Mouse (Mus musculus) C2C12 (cell line): ENCODE measurements around the gene Srarp. TPM values are rescaled to one million over a fixed set of nuclear protein-coding genes. Genes with fewer than 3 reads are reported as not detected.

Experiments used
- H3K27me3 ChIP-seq: one replicate; pipeline ENCODE4 v1.6.1; 2011; ENCODE audit not compliant: control insufficient read depth, insufficient read depth, insufficient read length
- H3K36me3 ChIP-seq: one replicate; pipeline ENCODE4 v1.6.1; 2011; ENCODE audit not compliant: control insufficient read depth, insufficient read depth
- H3K4me3 ChIP-seq: one replicate; pipeline ENCODE4 v1.5.1; 2011; ENCODE audit warnings: mild to moderate bottlenecking, control low read depth; ENCODE audit not compliant: poor library complexity, insufficient read depth, severe bottlenecking
- H3K79me2 ChIP-seq: one replicate; pipeline ENCODE4 v1.6.1; 2011; ENCODE audit not compliant: control insufficient read depth, insufficient read depth
- H3K79me3 ChIP-seq: one replicate; pipeline ENCODE4 v1.6.1; 2011; ENCODE audit warnings: low read depth, control low read depth
- H3ac ChIP-seq: one replicate; pipeline ENCODE3; 2011; ENCODE audit warnings: low read depth; ENCODE audit not compliant: control insufficient read depth, insufficient read length
- CEBPB ChIP-seq: IDR thresholded peaks from one replicate; pipeline ENCODE4 v1.6.1; 2011; ENCODE audit warnings: low read depth, mild to moderate bottlenecking, control low read depth, moderate library complexity
- CTCF ChIP-seq: IDR thresholded peaks from one replicate; pipeline ENCODE4 v1.5.1; 2011; ENCODE audit not compliant: control insufficient read depth, insufficient read depth, insufficient read length
- FOSL1 ChIP-seq: IDR thresholded peaks from one replicate; pipeline ENCODE4 v1.8.0; 2011; ENCODE audit warnings: mild to moderate bottlenecking, low read length; ENCODE audit not compliant: poor library complexity, insufficient read depth, severe bottlenecking
- MAX ChIP-seq: IDR thresholded peaks from one replicate; pipeline ENCODE4 v1.6.1; 2011; ENCODE audit warnings: mild to moderate bottlenecking, control low read depth
- MYOD1 ChIP-seq: IDR thresholded peaks from one replicate; pipeline ENCODE4 v1.6.1; 2011; ENCODE audit warnings: low read depth; ENCODE audit not compliant: control insufficient read depth, insufficient read length
- MYOG ChIP-seq: IDR thresholded peaks from one replicate; pipeline ENCODE4 v1.6.1; 2011; ENCODE audit not compliant: control insufficient read depth, insufficient read length; ENCODE audit errors: extremely low read depth
- USF1 ChIP-seq: IDR thresholded peaks from one replicate; pipeline ENCODE4 v1.6.1; 2011; ENCODE audit warnings: low read depth, mild to moderate bottlenecking, control low read depth, moderate library complexity
- polyA plus RNA-seq: library from polyadenylated mRNA; unstranded; fragments of >200 nt; fragmentation: generic; extraction: Trizol; gene quantifications from one replicate; pipeline ENCODE4 v1.2.1, GENCODE M21; 2012; ENCODE audit warnings: missing spikeins

The Srarp gene
- polyA plus RNA-seq, 1 experiment, result not detected

GRCm38 (mm10) chr4:141408577-141408976 is 27.3 kb downstream of the Srarp start:
- no peaks in the 10 kb centered on the region for H3K79me3 ChIP-seq
- H3ac ChIP-seq, result no peak overlapping the region
- no peak overlapping the region for H3K4me3 ChIP-seq
- H3K27me3 ChIP-seq, result no peaks in the 10 kb centered on the region
- no peaks in the 10 kb centered on the region for H3K79me2 ChIP-seq
- H3K36me3 ChIP-seq, result no peaks in the 10 kb centered on the region
- TF ChIP-seq USF1, result no peak
- TF ChIP-seq FOSL1, result no peak
- no peak for TF ChIP-seq MYOD1
- no peak for TF ChIP-seq MYOG
- no peak for TF ChIP-seq MAX
- no peak for TF ChIP-seq CEBPB
- no peak for TF ChIP-seq CTCF

- no peaks in the 10 kb centered on the region for H3K27me3 ChIP-seq
- TF ChIP-seq MYOD1 (no peak), MAX (peak; percentile 30), CTCF (peak; percentile 22)
- no peaks in the 10 kb centered on the region for H3K36me3 ChIP-seq
Measured at GRCm38 (mm10) chr4:141406516-141407299, 29.2 kb downstream of the Srarp start.

GRCm38 (mm10) chr4:141405314-141405622 is 30.6 kb downstream of the Srarp start:
- TF ChIP-seq MYOG (no peak), CTCF (no peak), USF1 (no peak), CEBPB (no peak), FOSL1 (no peak), MAX (no peak), MYOD1 (no peak)
- H3K79me3 ChIP-seq, result no peaks in the 10 kb centered on the region
- H3K4me3 ChIP-seq, result no peak overlapping the region
- H3K79me2 ChIP-seq, result no peaks in the 10 kb centered on the region
- H3K36me3 ChIP-seq, result no peaks in the 10 kb centered on the region
- no peak overlapping the region for H3ac ChIP-seq
- H3K27me3 ChIP-seq, result no peaks in the 10 kb centered on the region

More at GRCm38 (mm10) chr4:141406516-141407299, 29.2 kb downstream of the Srarp start:
- Histone ChIP-seq H3K4me3 (no peak overlapping the region), H3ac (no peak overlapping the region), H3K79me3 (no peaks in the 10 kb centered on the region), H3K79me2 (no peaks in the 10 kb centered on the region)

GRCm38 (mm10) chr4:141404518-141405313 is 31.2 kb downstream of the Srarp start:
- no peaks in the 10 kb centered on the region for H3K36me3 ChIP-seq
- no peak overlapping the region for H3K4me3 ChIP-seq
- H3K79me3 ChIP-seq, result no peaks in the 10 kb centered on the region
- no peaks in the 10 kb centered on the region for H3K27me3 ChIP-seq
- TF ChIP-seq MYOG (no peak), CTCF (peak; percentile 90)
- no peaks in the 10 kb centered on the region for H3K79me2 ChIP-seq
- H3ac ChIP-seq, result peak overlapping the region; percentile 21

GRCm38 (mm10) chr4:141400171-141400570 is 35.7 kb downstream of the Srarp start:
- no peaks in the 10 kb centered on the region for H3K36me3 ChIP-seq
- H3K79me3 ChIP-seq, result no peaks in the 10 kb centered on the region
- no peaks in the 10 kb centered on the region for H3K79me2 ChIP-seq
- TF ChIP-seq MYOG, result no peak
- TF ChIP-seq MAX, result no peak
- TF ChIP-seq FOSL1, result no peak
- no peak for TF ChIP-seq CTCF
- TF ChIP-seq USF1, result no peak
- no peak for TF ChIP-seq MYOD1
- TF ChIP-seq CEBPB, result no peak
- no peak overlapping the region for H3ac ChIP-seq
- peaks cover 18% of the 10 kb centered on the region for H3K27me3 ChIP-seq
- H3K4me3 ChIP-seq, result no peak overlapping the region
